Mouse (Mus musculus) lung, postnatal 25 days (tissue): ENCODE data around the gene Zbtb42.
A peak's percentile ranks its signal among the peaks of the same experiment; 100 is the strongest.

Experiments
- DNase-seq: peaks from one replicate; pipeline ENCODE4 v3.0.0; 2022; ENCODE audit warnings: low spot score

The Zbtb42 gene

DNA sequence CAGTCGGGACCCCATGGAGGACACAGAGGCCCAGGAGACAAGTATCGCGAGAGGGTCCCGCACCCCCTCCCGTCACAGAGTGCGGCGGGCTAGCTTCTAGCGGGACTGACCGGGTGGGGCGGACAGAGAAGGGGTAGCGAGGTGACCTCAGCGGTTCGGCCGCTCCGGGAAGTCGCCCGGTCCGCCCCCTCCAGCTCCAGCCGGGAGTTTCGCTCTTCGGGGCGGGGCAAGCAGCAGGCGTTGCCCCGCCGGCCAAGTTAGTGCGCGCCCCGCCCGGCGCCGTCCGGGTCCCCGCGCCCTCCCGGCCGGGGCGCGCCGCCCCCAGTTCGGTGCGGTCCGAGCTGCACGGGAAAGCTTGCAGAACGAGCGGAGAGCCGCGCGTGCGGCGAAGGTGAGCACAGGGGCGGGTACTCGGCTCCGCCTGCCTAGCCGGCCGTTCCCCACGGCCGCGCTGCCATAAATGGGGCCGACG, at the start of gene Zbtb42:
Gene Zbtb42 (plus strand): TSS at position 274 of the 472 bp plus-strand sequence.
- DNase-seq, result peak; percentile 74

DNA sequence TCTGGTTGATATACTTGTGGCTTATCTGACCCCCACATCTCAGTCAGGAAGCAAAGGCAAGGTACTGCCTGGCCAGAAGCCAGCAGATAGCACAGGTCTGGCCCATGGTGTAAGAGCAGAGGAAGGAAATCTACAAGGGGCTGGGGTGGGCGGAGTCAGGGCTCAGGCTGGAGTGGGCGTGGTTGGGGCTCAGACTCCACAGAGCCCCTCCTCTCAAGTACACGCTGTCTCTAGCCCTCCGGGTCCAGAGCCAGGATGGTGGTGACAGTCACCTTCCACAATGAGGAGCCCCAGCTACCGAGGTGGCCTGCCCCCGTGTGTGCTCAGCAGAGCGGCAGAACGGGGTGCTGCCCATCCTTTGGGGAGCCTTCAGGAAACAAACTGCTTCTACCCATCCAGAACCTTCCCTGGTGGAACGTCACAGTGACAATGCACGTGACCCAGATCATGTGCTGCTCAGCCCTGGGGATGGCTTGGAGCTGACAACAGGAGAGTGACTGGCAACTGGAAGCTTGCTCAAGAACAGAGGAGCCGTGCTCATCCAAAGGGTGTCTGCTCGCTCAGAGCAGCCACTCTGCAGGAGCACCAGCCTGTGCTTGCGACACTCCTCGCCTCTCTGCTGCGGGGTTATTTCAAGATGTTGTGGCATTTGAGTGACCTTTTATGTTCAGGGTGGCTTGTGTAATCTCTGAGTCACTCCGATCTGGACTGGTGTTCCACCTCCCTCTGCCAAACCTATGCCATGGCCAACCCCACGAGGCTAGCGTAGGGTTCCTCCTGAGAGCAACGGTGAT, 49.5 kb upstream of the Zbtb42 start:
- peak; percentile 84 for DNase-seq

DNA sequence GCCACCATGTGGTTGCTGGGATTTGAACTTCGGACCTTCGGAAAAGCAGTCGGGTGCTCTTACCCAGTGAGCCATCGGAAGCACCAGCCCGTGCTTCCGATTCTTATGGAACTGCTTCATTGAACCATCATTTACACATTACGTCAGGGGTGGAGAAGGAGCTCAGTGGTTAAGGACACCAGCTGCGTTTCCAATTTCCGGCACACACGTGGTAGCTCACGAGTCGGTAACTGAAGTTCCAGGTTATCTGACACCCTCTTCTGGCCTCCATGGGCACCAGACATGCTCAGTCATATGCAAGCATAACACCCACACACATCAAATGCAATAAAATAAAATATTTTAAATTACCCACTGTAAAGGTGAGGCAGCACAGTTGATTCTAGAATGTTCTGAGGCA, 48.6 kb upstream of the Zbtb42 start:
- DNase-seq, result no peak

DNA sequence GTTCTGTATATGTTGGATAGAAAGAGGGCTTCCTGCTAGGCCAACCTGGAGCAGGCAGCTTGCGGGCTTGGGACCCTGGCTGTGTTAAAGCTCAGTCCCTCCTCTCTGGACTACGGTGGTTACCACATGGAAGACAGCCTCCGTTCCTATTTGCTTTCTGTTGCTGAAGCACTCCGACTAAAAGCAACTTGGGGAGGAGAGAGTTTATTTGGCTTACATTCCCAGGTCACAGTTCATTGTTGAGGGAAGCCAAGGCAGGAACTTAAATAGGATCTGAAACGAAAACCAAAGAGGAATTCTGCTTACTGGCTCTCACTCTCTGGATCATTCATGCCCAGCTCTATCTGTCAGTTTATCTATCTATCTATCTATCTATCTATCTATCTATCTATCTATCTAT, 47.8 kb upstream of the Zbtb42 start:
- no peak for DNase-seq

DNA sequence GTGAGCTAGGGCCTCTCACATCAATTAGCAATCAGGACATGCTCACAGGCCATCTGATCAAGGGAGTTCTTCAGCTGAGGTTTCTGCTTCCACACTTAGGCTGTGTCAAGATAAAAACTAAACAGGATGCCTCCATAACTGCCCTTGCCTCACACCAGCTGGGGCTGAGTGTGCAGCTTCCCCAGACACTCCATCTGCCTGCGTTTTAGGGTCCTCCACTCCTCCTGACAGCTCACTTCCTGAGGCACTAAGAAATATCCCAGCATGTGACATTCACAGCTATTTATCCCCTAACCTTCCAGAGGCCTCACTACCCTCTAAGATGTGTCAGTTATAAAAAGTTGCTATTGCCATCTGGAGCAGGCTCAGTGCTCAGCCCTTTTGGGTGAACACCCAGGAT, 47.2 kb upstream of the Zbtb42 start:
- DNase-seq, result no peak

DNA sequence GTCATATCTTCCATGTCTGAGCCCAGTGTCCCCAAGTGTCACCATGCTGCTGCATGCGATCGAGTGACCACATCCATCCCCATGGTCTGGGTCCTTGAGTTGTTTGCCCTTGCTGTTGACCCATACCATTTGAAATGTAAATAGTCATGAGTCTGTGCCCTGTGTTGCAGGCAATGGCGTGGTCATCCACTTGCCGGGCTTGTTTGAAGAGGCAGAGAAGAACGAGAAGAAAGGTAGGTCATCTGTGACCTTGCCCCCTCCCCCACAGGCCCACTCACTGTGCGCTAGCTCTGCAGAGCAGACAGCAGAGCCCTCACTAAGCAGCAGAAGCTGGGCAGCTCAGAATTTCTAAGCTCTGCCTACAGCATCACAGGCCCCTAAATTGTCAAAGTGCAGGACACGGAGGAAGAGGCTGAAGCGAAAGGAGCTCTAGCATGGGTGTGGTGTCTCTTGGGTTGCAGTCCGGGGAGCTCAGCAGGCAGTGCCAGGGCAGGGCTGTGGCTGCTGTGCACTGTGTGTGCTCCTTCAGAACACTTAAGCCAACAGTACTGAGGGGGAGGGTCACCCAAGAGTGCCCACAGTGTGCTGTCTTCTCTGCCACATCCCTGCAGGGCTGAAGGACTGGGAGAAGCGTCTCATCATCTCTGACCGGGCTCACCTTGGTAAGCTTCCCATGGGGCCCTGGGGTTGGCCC, 46.4 kb upstream of the Zbtb42 start:
- peak; percentile 48 for DNase-seq

DNA sequence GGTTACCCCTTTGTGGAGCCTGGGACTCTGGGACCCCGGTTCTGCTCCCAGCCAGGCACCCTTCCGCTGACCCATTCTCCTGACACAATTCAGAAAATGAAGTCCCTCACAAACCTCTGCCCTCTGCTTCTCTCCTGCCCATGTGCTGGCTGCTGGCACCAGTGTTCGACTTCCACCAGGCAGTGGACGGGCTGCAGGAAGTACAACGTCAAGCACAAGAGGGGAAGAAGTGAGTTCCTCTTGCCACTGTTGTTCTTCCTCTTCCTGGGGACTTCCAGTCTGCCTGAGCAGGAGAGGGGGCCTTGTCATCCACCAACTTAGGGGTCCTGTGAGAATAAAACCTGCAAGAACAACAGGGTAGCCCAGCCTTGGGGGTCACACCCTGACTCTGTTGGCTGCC, 45.7 kb upstream of the Zbtb42 start:
- DNase-seq, result peak; percentile 39

DNA sequence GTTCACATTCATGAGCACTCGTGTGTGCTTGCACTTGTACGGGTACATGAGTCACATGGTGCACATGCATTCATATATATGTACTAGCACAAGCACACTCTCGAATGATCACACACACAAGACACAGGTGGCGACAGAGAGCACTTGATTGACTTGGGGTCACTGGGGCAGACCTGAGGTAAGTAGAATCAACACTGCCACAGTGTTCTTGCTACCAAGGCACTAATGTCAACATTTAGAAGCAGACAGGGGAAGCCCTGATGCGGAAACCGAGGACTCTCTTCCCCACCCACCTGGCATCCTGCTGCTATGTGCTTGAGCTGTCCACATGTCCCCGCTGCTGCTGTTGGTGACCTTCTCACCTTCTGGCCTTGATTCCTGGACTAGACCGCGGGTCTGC, 44.9 kb upstream of the Zbtb42 start:
- peak; percentile 57 for DNase-seq

DNA sequence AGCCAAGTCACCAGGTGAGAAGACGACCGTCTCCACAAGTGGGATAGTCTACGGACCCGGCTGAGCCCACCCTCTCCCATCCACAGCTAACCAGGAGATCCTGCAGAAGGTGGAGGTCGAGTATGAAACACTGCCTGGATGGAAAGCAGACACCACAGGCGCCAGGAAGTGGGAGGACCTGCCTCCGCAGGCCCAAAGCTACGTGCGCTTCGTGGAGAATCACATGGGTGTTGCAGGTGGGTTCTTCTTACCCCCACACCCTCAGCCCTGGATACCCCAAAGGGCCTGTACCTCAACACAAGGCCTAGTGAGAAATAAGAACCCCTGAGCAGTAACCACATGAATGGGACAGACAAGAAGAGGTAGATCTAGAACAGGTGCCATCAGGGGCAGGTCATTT, 39.1 kb upstream of the Zbtb42 start:
- DNase-seq, result no peak

DNA sequence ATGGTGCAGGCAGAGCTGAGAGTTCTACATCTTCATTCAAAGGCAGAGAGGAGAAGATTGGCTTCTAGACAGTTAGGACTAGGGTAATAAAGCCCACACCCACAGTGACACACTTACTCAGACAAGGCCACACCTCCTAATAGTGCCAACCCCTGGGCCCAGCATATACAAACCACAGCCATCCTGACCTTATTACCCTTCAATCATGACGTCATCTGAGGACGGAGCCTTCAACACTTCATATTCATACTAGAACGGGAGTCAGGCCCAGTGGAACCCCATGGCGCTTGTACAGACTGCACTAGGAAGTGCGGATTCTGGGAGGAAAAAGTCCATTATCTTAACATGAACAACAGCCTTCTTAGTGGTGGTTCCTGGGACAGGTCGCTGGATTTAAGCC, 35.5 kb upstream of the Zbtb42 start:
- DNase-seq, result no peak

DNA sequence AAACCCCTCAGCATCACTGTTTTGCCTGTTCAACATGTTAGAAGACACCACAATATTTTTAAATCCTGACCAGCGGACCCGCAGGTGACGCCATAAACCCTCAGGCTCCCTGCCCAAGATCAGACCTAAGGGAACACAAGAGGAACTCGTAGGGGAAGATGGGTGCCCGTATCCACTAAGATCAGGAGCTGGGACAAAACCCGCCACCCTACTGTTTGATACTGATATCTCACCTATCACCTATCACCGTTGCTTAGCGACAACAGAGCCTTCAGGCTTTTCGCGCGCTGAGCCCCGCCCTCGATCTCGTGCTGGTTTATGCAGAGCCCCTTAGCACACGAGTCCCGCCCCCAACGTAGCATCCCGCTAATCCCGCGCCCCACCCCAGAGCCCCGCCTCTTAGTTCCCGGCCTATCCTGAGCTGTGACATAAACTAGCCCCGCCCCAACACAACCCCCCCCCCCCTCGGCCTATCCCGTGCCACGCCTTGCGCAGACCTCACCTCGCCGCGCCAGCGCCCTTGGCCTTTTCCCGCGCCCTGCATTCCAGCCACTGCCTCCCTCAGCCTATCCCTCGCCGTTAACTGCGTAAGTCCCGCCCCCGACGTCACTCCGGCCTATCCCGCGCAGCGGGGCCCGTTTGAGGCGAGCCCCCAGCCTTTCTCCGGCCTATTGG, 34.3 kb upstream of the Zbtb42 start, which contains the start of gene Siva1:
Gene Siva1 (plus strand): TSS at position 500 of the 675 bp plus-strand sequence.
- DNase-seq, result peak; percentile 99

DNA sequence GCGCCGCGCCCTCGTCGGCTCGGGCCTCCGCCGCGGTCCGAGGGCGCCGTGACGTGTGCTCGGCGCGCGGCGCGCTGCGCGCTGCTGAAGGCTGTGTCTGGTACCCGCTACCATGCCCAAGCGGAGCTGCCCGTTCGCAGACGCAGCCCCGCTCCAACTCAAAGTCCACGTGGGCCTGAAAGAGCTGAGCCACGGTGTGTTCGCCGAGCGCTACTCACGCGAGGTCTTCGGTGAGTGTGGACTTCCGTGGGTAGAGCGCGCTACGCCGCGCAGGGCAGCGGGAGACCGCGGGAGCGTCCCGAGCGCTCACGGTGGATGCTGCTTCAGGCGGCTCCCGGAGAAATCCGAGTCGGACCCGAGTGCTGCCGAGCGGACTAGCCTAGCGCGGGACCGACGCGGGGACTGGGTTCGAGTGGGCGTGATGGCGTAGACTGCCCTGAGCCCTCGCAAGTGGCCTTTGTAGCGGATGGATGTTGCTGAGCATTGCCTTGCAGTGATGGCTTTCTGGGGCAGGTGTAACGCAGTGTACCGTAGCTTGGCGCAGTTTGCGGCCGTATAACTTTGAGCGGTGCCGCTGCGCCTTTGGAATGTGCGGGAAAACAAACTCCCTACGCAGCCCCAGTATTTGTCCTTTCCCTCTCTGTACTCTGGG, 33.6 kb upstream of the Zbtb42 start:
- no peak for DNase-seq

DNA sequence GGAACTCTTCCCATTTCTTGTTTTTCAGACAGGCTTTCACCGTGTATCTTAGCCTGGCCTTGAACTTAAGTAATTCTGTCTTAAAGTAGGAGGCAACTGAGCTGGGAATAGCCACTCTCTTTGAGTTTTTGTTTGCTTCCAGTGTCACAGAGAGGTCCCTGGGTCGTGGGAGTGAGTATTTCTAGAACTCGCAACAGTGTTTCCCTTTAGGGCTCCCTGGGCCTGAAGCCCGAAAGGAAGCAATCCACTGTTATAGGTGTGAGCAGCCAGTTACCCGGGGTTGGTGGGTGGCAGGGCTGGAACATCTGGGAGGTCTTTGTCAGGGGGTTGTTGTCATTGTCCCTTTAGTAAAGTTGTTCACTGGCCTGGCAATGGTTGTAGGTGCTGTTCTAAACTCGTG, 32.5 kb upstream of the Zbtb42 start:
- no peak for DNase-seq

DNA sequence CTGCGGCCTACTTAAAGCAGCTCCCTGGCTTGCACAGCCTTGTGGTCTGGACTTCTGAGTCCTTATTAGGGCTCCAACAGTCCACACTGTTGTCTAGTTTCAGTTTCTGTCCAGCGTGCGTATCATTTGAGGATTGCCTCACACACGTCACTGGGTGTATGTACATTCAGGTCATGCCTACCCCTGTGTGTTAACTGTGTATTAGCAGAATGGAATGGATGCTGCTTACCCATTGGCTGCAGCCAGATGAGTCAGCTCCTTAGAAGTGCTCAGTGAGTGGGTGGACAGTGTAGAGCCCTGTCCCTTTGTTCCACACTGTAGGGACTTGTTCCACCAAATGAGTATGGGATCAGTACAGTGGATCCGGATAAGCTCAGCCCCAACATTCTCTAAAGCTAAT, 30.5 kb upstream of the Zbtb42 start:
- DNase-seq, result no peak

DNA sequence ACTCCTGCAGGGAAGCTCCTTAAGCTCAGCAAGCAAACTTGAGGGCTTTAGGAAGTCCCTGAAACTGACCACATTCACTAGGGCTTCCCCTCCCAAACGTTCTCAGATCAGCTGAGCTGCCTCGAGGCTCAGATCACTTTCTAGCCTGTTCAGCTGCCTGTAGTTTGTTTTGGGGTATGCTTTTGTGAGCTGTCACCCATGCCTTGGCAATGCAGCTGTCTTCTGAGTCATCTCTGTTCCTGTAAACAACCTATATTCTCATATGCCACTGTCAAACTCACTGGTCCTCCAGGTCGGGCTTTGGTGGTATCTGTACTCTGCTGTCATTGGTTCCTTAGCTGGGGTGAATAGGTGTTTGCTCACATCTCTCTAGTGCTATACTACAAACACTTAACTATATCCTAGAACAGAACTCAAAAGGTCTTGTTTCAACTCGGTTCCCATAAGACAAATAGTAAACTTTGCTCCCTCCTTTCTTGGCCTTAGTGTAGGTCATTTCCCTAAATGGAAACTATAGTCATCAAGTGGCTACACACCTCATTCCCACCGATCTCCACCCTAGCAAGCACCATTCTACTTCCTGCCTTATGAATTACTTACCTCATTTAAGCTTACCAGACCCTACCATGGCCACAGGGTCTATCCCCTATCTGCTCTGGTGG, 26.7 kb upstream of the Zbtb42 start:
- DNase-seq, result peak; percentile 68

DNA sequence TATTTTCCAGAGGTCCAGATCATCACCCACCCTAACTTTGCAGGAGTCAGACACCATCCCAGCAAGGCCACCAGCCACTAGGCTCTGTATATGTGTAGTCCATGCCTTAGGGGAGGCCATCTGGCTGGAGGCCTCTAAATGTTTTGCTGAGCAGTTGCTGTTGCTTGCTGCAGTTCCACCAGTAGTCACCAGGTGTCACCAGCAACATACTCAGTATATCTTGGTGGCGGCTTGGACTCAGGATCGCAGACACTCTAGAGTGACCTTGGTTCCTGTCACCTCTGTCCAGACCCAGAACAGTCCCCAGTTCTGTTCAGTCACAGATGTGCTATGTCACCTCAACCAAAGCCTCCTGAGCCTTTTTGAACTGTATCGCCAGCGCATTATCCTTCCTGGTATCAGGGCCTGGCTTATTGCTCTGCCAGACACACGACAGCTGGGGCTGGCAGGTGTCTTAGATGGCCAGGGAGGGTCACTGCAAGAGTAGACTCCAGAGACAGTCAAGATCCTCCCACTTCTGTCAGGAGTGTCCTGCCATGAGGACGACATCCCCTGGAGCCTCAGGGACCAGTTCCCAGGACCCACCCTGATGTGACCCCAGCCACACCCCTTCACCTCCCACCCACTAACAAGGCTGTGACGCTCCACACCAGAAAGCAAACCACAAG, 25.3 kb upstream of the Zbtb42 start:
- DNase-seq, result peak; percentile 89

DNA sequence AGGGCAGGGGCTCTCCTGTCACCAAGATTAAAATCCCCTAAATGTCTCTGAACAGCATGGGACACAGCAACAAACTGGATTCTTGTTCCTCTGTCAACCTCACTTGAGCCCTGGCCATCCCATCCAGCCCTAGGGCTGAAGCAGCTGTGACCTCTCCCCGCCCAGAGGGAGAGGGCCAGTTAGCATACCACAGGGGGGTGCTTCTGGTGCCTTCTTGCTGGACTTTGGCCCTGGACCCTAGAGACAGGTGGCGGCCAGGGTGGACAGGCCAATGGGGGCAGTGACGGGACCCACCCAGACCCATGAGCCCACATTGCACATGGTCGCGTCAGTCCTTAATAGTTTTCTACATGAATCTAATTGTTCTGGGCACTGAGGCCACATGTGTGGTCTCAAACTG, 24.6 kb upstream of the Zbtb42 start:
- DNase-seq, result no peak

DNA sequence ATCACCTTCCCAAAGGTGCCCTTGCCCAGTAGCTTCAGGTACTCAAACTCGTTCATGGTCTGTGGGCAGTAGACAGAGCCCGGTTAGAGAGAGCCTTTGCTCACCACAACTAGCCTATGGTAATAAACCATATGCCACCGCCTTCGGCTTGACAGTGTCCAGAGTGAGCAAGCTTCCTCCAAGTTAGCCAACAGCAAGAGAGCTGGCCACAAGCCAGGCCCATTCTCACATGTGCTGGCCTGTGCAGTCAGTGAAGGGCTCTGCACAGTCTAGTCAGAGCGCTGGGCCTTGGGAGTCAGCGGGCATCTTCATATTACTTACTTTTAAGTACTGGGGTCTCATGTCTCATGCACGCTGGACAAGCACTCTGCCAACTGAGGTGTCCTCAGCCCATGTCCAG, 20.0 kb upstream of the Zbtb42 start:
- DNase-seq, result no peak

DNA sequence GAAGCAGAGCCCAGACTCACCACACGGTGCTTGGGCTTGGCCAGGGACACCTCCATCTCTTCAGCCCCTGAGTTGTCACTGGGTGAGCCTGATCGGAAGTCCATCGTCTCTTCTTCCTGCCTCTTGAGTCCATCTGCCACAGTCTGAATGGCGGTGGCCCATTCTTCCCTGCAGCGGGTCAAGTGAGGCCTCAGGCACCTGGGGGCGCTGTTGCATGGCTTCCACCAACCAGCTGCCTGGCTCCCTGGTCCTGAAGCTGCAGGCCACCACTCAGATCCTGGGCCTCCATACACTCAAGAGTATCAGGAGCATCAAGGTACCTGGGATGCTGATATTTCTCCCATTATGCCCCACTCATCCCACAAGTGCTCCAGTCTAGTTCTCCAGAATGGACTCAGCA, 19.5 kb upstream of the Zbtb42 start:
- peak; percentile 72 for DNase-seq

DNA sequence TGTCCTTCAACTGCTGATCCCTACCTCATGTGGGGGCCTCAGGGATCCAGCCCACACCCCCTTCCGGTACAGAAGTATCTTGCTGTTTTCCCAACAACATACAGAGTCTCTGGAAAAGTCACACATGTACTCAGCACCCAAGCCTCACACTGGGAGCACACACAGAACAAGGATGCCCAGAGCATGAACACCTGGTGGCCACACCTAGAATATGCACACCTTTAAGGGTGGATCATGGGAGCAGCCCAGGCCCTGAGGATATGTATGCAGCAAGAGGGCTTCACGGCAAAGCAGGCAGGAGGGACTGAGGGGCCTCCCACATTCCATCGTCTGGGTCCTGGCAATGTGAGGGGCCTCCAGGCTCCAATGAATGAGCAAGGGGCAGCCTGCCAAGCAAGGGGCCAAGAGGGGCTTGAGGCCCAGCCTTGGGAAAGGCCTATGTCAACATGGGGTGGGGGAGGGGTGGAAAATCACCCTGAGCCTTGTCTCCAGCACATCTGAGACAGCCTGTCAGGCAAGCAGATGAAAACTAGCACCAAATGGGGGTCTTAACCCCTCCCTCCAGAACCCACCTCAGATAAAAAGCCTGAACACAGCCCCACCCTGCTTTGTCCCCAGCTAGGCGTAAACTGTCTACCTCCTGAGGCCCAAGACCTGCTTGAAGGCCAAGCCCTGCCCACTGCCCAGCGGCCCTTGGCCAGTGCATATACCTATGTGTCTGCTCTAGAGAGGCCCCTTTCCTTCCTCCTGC, 17.9 kb upstream of the Zbtb42 start:
- DNase-seq, result no peak

DNA sequence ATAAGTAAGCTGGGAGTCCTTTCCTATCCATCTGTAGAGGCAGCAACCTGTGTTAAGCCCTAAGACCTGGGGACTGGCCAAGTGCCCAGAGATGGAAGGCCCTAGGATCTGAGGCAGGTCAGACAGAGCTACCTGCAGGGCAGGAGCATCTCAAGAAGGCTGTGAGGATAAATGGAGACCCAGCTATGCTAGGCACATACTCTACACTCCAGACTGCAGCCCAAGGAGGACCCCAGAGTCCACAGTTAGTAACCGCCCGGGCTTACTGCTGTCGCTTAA, 17.4 kb upstream of the Zbtb42 start:
- DNase-seq, result no peak
